Mouse (Mus musculus): Measurements from ENCODE around the gene Sncg.

Sncg gene

DNA sequence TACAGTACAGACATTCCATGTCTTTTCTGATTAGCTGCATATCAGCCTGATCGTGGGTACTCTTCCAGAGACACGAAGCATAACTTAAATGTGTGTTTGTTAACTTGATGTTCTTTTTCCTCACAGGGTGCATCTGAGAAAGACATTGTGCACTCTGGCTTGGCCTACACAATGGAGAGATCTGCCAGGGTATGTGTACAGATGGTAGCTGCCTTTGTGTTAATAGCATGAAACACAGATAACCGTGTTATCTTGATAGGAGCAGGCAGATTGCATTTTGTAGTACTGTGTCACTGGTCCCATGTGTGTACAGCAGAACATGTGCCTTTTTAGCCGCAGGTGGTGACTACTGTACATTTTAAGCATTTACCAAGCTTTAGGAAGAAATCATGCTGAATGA is 32.6 kb downstream of the Sncg start:
- no peak for DNase-seq (ENCODE audit: low spot score in 2 of 2)

GRCm38 (mm10) chr14:34339446-34339845 is 35.1 kb downstream of the Sncg start:
- DNase-seq (ENCODE audit: low spot score in 2 of 2): no peak

GRCm38 (mm10) chr14:34332476-34332875 is 42.1 kb downstream of the Sncg start:
- DNase-seq (ENCODE audit: low spot score in 2 of 2): peak; percentile 55 to 71

DNA sequence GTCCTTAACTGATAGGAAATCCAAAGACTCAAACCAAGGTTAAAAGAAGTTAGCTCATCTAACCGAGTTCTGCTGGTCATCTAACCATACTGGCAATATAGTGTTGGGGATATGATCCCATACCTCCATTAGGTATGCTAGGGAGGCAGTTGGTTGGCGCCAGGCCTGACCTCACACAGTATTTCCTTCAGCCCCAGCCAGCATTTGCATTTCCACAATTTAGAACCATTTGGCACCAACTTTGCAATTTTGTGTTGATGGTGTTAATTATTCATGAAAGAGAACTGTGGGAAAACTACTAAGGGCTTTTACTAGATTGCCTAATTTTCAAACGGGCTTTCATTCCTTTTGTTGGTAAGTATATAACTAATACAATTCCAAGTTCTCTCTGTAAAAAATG is 42.7 kb downstream of the Sncg start:
- peak in 1 of 2 experiments; percentile 29 for DNase-seq (ENCODE audit: low spot score in 2 of 2)

- no peak for DNase-seq (ENCODE audit: low spot score in 2 of 2)
Measured at GRCm38 (mm10) chr14:34330657-34331158, 43.9 kb downstream of the Sncg start.

- no peak for DNase-seq (ENCODE audit: low spot score in 2 of 2)
Measured at GRCm38 (mm10) chr14:34327618-34328017, 47.0 kb downstream of the Sncg start.

DNA sequence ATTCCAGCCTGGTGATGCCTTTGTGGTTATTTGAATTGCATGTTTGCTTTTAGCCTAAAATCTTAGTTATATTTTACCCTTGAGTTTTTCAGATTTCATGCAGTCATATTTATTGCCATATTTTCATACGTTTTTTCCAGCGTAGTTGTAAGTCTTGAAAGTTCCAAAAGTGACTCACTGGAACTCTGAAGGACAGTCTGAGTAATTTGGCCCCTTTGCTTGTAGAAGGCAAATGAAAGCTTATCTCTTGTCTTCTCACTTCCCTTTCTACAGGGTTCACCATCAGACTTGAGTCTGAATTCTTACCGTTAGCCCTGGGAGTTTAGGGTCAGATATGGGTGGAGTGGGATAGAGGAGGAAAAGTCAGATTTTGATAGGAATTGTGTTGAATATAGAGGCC is 48.0 kb downstream of the Sncg start:
- no peak for DNase-seq (ENCODE audit: low spot score in 2 of 2)

GRCm38 (mm10) chr14:34323576-34324085 is 51.0 kb downstream of the Sncg start:
- no peak for DNase-seq (ENCODE audit: low spot score in 2 of 2)

All from frontal cortex, postnatal 10 days (tissue).